Mouse (Mus musculus) bone marrow, adult 2 months (tissue): Measurements from ENCODE around the gene Cacnb1.

Experiments
- CTCF ChIP-seq: fragments of 200-500 bp; IDR thresholded peaks from 2 replicates; pipeline ENCODE4 v1.5.1; 2011; ENCODE audit warnings: low read length, control low read depth; ENCODE audit not compliant: control insufficient read depth, insufficient read depth
- POLR2A ChIP-seq: fragments of 200-500 bp; IDR thresholded peaks from 2 replicates; pipeline ENCODE4 v1.6.1; 2011; ENCODE audit warnings: low read depth, mild to moderate bottlenecking, control low read depth, low read length, borderline replicate concordance; ENCODE audit not compliant: control insufficient read depth

GRCm38 (mm10) chr11:98020710-98021109 lies 2.1 kb downstream of the Cacnb1 start:
- TF ChIP-seq CTCF: no peak
- no peak for TF ChIP-seq POLR2A
